Mouse (Mus musculus) hindbrain, postnatal 0 days (tissue): Measurements from ENCODE around the gene Fuca1. TPM values are rescaled to one million over a fixed set of nuclear protein-coding genes. Genes with fewer than 3 reads are reported as not detected.

Experiments
- ATAC-seq: fragments of 200-750 bp; cut with Nextera tagmentation; 2 replicates; pipeline ENCODE4 v1.8.0; 2017; ENCODE audit warnings: mild to moderate bottlenecking, moderate TSS enrichment, moderate library complexity
- DNase-seq: peaks from one replicate; pipeline ENCODE4 v3.0.0-alpha.2; 2015; ENCODE audit warnings: low spot score
- H3K27ac ChIP-seq: fragments of 300-500 bp; sonication (generic); 2 replicates; pipeline ENCODE4 v1.5.1; 2014; ENCODE audit warnings: mild to moderate bottlenecking
- H3K27me3 ChIP-seq: fragments of 300-500 bp; sonication (generic); 2 replicates; pipeline ENCODE4 v1.6.1; 2014; ENCODE audit warnings: low read length, mixed read lengths; ENCODE audit not compliant: insufficient read depth
- H3K36me3 ChIP-seq: fragments of 300-500 bp; sonication (generic); 2 replicates; pipeline ENCODE4 v1.6.1; 2014; ENCODE audit warnings: low read length, mixed read lengths; ENCODE audit not compliant: insufficient read depth
- H3K4me1 ChIP-seq: fragments of 300-500 bp; sonication (generic); 2 replicates; pipeline ENCODE4 v1.6.1; 2014; ENCODE audit warnings: antibody characterized with exemption, low read length, mixed read lengths; ENCODE audit not compliant: insufficient read depth
- H3K4me2 ChIP-seq: fragments of 300-500 bp; sonication (generic); 2 replicates; pipeline ENCODE4 v1.6.1; 2014; ENCODE audit warnings: low read depth, mild to moderate bottlenecking, low read length, moderate library complexity, mixed read lengths
- H3K4me3 ChIP-seq: fragments of 300-500 bp; sonication (generic); 2 replicates; pipeline ENCODE4 v1.5.1; 2014; ENCODE audit warnings: low read length
- H3K9ac ChIP-seq: fragments of 300-500 bp; sonication (generic); replicated peaks from 2 replicates; pipeline ENCODE4 v1.6.1; 2014; ENCODE audit warnings: mild to moderate bottlenecking, low read length, moderate library complexity, mixed read lengths
- H3K9me3 ChIP-seq: fragments of 300-500 bp; sonication (generic); 2 replicates; pipeline ENCODE4 v1.6.1; 2016; ENCODE audit warnings: low read length, mixed read lengths
- CTCF ChIP-seq: IDR thresholded peaks from 2 replicates; pipeline ENCODE4 v1.5.1; 2016; ENCODE audit warnings: antibody characterized with exemption, control low read depth, low read depth
- WGBS: fragments of 180-500 bp; shearing (Covaris S2); extraction: QIAGEN DNeasy Blood & Tissue Kit; methylation state at CpG from one replicate; pipeline ENCODE4 v1.1.7; 2014; 5-methylcytosine and 5-hydroxymethylcytosine counted together
- polyA plus RNA-seq: library from polyadenylated mRNA; unstranded; fragments of >200 nt; fragmentation: Nextera tagmentation; extraction: Ambion mirVana; gene quantifications from 2 replicates; pipeline ENCODE4 v1.2.1, GENCODE M21; 2015
- total RNA-seq: library from RNA; depleted of rRNA; stranded (reverse); fragments of >200 nt; gene quantifications from 2 replicates; pipeline ENCODE4 v1.2.3, GENCODE M21; 2014

Gene Fuca1
- total and polyA plus RNA-seq, 2 experiments from 2014 or later: 43.6 to 97.3 TPM

- no peak for TF ChIP-seq CTCF
- H3K9ac ChIP-seq: no peak overlapping the region
- no peak overlapping the region for H3K27ac ChIP-seq
- 86% methylated on average over 9 of the region's 9 CpGs for WGBS
- no peak for DNase-seq
- H3K4me2 ChIP-seq: no peak overlapping the region
- no peaks in the 10 kb centered on the region for H3K9me3 ChIP-seq
- no peak for ATAC-seq
- H3K4me1 ChIP-seq: no peaks in the 10 kb centered on the region
- peaks cover 36% of the 10 kb centered on the region for H3K36me3 ChIP-seq
- no peaks in the 10 kb centered on the region for H3K27me3 ChIP-seq
- no peak overlapping the region for H3K4me3 ChIP-seq
These were observed 35.4 kb downstream of the Fuca1 start for GRCm38 (mm10) chr4:135955886-135956285.

GRCm38 (mm10) chr4:135958354-135958753, 37.8 kb downstream of the Fuca1 start:
- no peak for TF ChIP-seq CTCF
- 57% methylated on average over 8 of the region's 8 CpGs for WGBS
- no peak for ATAC-seq
- no peak overlapping the region for H3K9ac ChIP-seq
- H3K4me1 ChIP-seq: no peaks in the 10 kb centered on the region
- H3K4me3 ChIP-seq: no peak overlapping the region
- H3K27me3 ChIP-seq: no peaks in the 10 kb centered on the region
- H3K27ac ChIP-seq: no peak overlapping the region
- peaks cover 49% of the 10 kb centered on the region for H3K36me3 ChIP-seq
- H3K4me2 ChIP-seq: no peak overlapping the region
- DNase-seq: no peak
- H3K9me3 ChIP-seq: no peaks in the 10 kb centered on the region

- H3K27ac ChIP-seq: no peak overlapping the region
- H3K9ac ChIP-seq: no peak overlapping the region
- peaks cover 6% of the 10 kb centered on the region for H3K4me1 ChIP-seq
- no peaks in the 10 kb centered on the region for H3K27me3 ChIP-seq
- H3K9me3 ChIP-seq: no peaks in the 10 kb centered on the region
- H3K36me3 ChIP-seq: peaks cover 41% of the 10 kb centered on the region
- ATAC-seq (no peak), DNase-seq (peak; percentile 84)
- peak; percentile 92 for TF ChIP-seq CTCF
- H3K4me2 ChIP-seq: no peak overlapping the region
- 17% methylated on average over 5 of the region's 5 CpGs for WGBS
- no peak overlapping the region for H3K4me3 ChIP-seq
These were observed 40.2 kb downstream of the Fuca1 start for GRCm38 (mm10) chr4:135960717-135961116.

- no peaks in the 10 kb centered on the region for H3K27me3 ChIP-seq
- ATAC-seq: no peak
- DNase-seq: no peak
- no peak overlapping the region for H3K9ac ChIP-seq
- H3K27ac ChIP-seq: no peak overlapping the region
- H3K4me2 ChIP-seq: no peak overlapping the region
- no peak for TF ChIP-seq CTCF
- H3K9me3 ChIP-seq: no peaks in the 10 kb centered on the region
- H3K4me3 ChIP-seq: no peak overlapping the region
- 93% methylated on average over 5 of the region's 5 CpGs for WGBS
- peaks cover 47% of the 10 kb centered on the region for H3K36me3 ChIP-seq
- peaks cover 6% of the 10 kb centered on the region for H3K4me1 ChIP-seq
These were observed 41.2 kb downstream of the Fuca1 start for GRCm38 (mm10) chr4:135961709-135962108.

- 87% methylated on average over 7 of the region's 7 CpGs for WGBS
- Histone ChIP-seq H3K36me3 (peaks cover 50% of the 10 kb centered on the region), H3K9me3 (no peaks in the 10 kb centered on the region), H3K4me3 (no peak overlapping the region), H3K27ac (0 out of 2 replicates have a peak overlapping the region, but pooled peaks have one; percentile 93), H3K4me2 (no peak overlapping the region), H3K9ac (no peak overlapping the region), H3K27me3 (no peaks in the 10 kb centered on the region), H3K4me1 (peaks cover 6% of the 10 kb centered on the region)
- TF ChIP-seq CTCF: no peak
- DNase-seq (no peak), ATAC-seq (no peak)
These were observed 41.7 kb downstream of the Fuca1 start for GRCm38 (mm10) chr4:135962198-135962597.

GRCm38 (mm10) chr4:135962946-135963345, 42.4 kb downstream of the Fuca1 start:
- DNase-seq (peak; percentile 2), ATAC-seq (peak; percentile 2; the same call in 1 of the 2 replicates)
- Histone ChIP-seq H3K9ac (peak overlapping the region; percentile 87), H3K4me1 (peaks cover 6% of the 10 kb centered on the region), H3K4me3 (peak overlapping the region; percentile 79), H3K9me3 (no peaks in the 10 kb centered on the region), H3K27ac (peak overlapping the region; percentile 93), H3K36me3 (peaks cover 51% of the 10 kb centered on the region), H3K27me3 (no peaks in the 10 kb centered on the region), H3K4me2 (peak overlapping the region; percentile 76)
- TF ChIP-seq CTCF: no peak
- 6% methylated on average over 15 of the region's 15 CpGs for WGBS

- whole genome bisulfite sequencing: under 1% methylated on average over 56 of the region's 56 CpGs
- DNase-seq (peak; percentile 98), ATAC-seq (peak; percentile 93)
- H3K27me3 ChIP-seq: no peaks in the 10 kb centered on the region
- H3K36me3 ChIP-seq: peaks cover 52% of the 10 kb centered on the region
- H3K9me3 ChIP-seq: no peaks in the 10 kb centered on the region
- peak within 1 kb of the TSS; percentile 76 for H3K4me2 ChIP-seq
- no peak for TF ChIP-seq CTCF
- peak within 1 kb of the TSS; percentile 93 for H3K27ac ChIP-seq
- H3K4me1 ChIP-seq: peaks cover 6% of the 10 kb centered on the region
- peak within 1 kb of the TSS; percentile 79 for H3K4me3 ChIP-seq
- peak within 1 kb of the TSS; percentile 87 for H3K9ac ChIP-seq
These were observed 43.1 kb downstream of the Fuca1 start, which contains the start of gene Gale for GRCm38 (mm10) chr4:135963457-135964193. Gale (plus strand) TSS chr4:135963727.
